Mouse (Mus musculus): ENCODE results near the gene Krba1. TPM values are rescaled to one million over a fixed set of nuclear protein-coding genes. Genes with fewer than 3 reads are reported as not detected.

Gene Krba1
- 7.1 TPM for polyA plus RNA-seq (2014; fragmentation: Illumina TruSeq; extraction: RNeasy Lipid Tissue Mini Kit (QIAGEN cat#74804))

GRCm38 (mm10) chr6:48395105-48396007 lies at the start of gene Krba1:
Gene Krba1 (plus strand): TSS chr6:48395586.

GRCm38 (mm10) chr6:48445181-48446101 lies 50.1 kb downstream of the Krba1 start, which contains the start of gene Zfp467:
Gene Zfp467 (minus strand): TSS chr6:48445825.

GRCm38 (mm10) chr6:48447929-48448328 lies 52.5 kb downstream of the Krba1 start, which contains the start of gene Sspo:
Gene Sspo (plus strand): TSS chr6:48448229.

Other genes starting within 250 kb of the Krba1 start
- gene Zfp467, start 50.2 kb downstream of the Krba1 start, polyA plus RNA-seq (2014; fragmentation: Illumina TruSeq; extraction: RNeasy Lipid Tissue Mini Kit (QIAGEN cat#74804)), result 14.8 TPM
- gene Sspo, start 52.6 kb downstream of the Krba1 start, polyA plus RNA-seq (2014; fragmentation: Illumina TruSeq; extraction: RNeasy Lipid Tissue Mini Kit (QIAGEN cat#74804)), result not detected
- gene Atp6v0e2, start 142.0 kb downstream of the Krba1 start, polyA plus RNA-seq (2014; fragmentation: Illumina TruSeq; extraction: RNeasy Lipid Tissue Mini Kit (QIAGEN cat#74804)), result 53.1 TPM
- gene Lrrc61, start 159.2 kb downstream of the Krba1 start, polyA plus RNA-seq (2014; fragmentation: Illumina TruSeq; extraction: RNeasy Lipid Tissue Mini Kit (QIAGEN cat#74804)), result 4.6 TPM
- gene Rarres2, start 177.2 kb downstream of the Krba1 start, polyA plus RNA-seq (2014; fragmentation: Illumina TruSeq; extraction: RNeasy Lipid Tissue Mini Kit (QIAGEN cat#74804)), result 9.9 TPM
- gene Gm45021, start 194.0 kb downstream of the Krba1 start, polyA plus RNA-seq (2014; fragmentation: Illumina TruSeq; extraction: RNeasy Lipid Tissue Mini Kit (QIAGEN cat#74804)), result not detected
- 17.6 TPM for gene Repin1, start 198.3 kb downstream of the Krba1 start, polyA plus RNA-seq (2014; fragmentation: Illumina TruSeq; extraction: RNeasy Lipid Tissue Mini Kit (QIAGEN cat#74804))
- gene Gm44965, start 198.4 kb downstream of the Krba1 start, polyA plus RNA-seq (2014; fragmentation: Illumina TruSeq; extraction: RNeasy Lipid Tissue Mini Kit (QIAGEN cat#74804)), result not detected
- 0.46 TPM for gene Zfp775, start 206.5 kb downstream of the Krba1 start, polyA plus RNA-seq (2014; fragmentation: Illumina TruSeq; extraction: RNeasy Lipid Tissue Mini Kit (QIAGEN cat#74804))
- 0.86 TPM for gene AI854703, start 231.2 kb downstream of the Krba1 start, polyA plus RNA-seq (2014; fragmentation: Illumina TruSeq; extraction: RNeasy Lipid Tissue Mini Kit (QIAGEN cat#74804))